19 mouse cellular contexts compared by ENCODE assay signal in genomic region chr1:119076333-119076732, GRCm38 (mm10). TPM values are rescaled to one million over a fixed set of nuclear protein-coding genes. Genes with fewer than 3 reads are reported as not detected.
"Had no signal": no experiment of that assay in that cellular context is flagged by ENCODE, and none has a peak within 500 bp of the region (broad histone marks: within the 10 kb centered on the region; RNA-seq: fewer than 3 reads in every experiment).

No protein-coding gene starts in this region.

- H3K4me1 ChIP-seq: liver, embryonic 15.5 days; midbrain, embryonic 10.5 days; stomach, embryonic 15.5 days had no signal

- H3K36me3 ChIP-seq: liver, embryonic 15.5 days; midbrain, embryonic 10.5 days; neural tube, embryonic 13.5 days; neural tube, embryonic 15.5 days; stomach, embryonic 15.5 days had no signal

- ATAC-seq: liver, postnatal 0 days; midbrain, embryonic 16.5 days had no signal

- H3K4me2 ChIP-seq: liver, embryonic 15.5 days; lung, embryonic 14.5 days; neural tube, embryonic 13.5 days; stomach, embryonic 15.5 days had no signal

- DNase-seq: liver, postnatal 0 days; lung, embryonic 14.5 days; lung, postnatal 10 days; lung, postnatal 4 days; midbrain, embryonic 14.5 days; right cerebral cortex, postnatal 14 days; thymus, adult 2 months; thymus, postnatal 25 days; thymus, postnatal 4 days had no signal

- H3K9ac ChIP-seq: liver, embryonic 15.5 days; liver, postnatal 0 days; lung, embryonic 14.5 days; neural tube, embryonic 15.5 days; stomach, embryonic 15.5 days had no signal

- H3K27me3 ChIP-seq: stomach, embryonic 15.5 days had no signal

- H3K9me3 ChIP-seq: liver, embryonic 15.5 days; midbrain, embryonic 10.5 days; neural tube, embryonic 13.5 days; neural tube, embryonic 15.5 days; stomach, embryonic 15.5 days had no signal

- H3K4me3 ChIP-seq: liver, embryonic 15.5 days; midbrain, embryonic 10.5 days; myocyte; neural tube, embryonic 13.5 days; neural tube, embryonic 15.5 days; stomach, embryonic 15.5 days had no signal

- H3K27ac ChIP-seq: liver, embryonic 15.5 days; midbrain, embryonic 10.5 days; neural tube, embryonic 13.5 days; neural tube, embryonic 15.5 days; stomach, embryonic 15.5 days; stomach, postnatal 0 days had no signal

RNA-seq across cellular contexts. Expression of gene Gli2, which starts 22.9 kb away (rescaled TPM):
- total RNA-seq: megakaryocyte, adult 5-6 weeks; megakaryocyte-erythroid progenitor cell, adult 5-6 weeks had no signal
